Mouse (Mus musculus) cerebellum, postnatal 25 days (tissue): ENCODE measurements around the gene 1700123O20Rik.

Experiments
- DNase-seq, 2 experiments: peaks; one replicate each; pipeline ENCODE4 v3.0.0; 2021; ENCODE audit warnings: mixed read lengths in 2 of 2

The 1700123O20Rik gene

GRCm38 (mm10) chr14:54678657-54679304 lies 7.2 kb upstream of the 1700123O20Rik start:
- no peak for DNase-seq

- no peak for DNase-seq
Observed at GRCm38 (mm10) chr14:54682396-54682795, 3.6 kb upstream of the 1700123O20Rik start.

GRCm38 (mm10) chr14:54685471-54685870 lies 545 bp upstream of the 1700123O20Rik start:
- DNase-seq, result no peak

- DNase-seq, result peak; percentile 100
Observed at GRCm38 (mm10) chr14:54686522-54687143, 617 bp downstream of the 1700123O20Rik start, which contains the start of gene Acin1. Acin1 (minus strand) TSS chr14:54686931.

- no peak for DNase-seq
Observed at GRCm38 (mm10) chr14:54687251-54687650, 1.2 kb downstream of the 1700123O20Rik start.

GRCm38 (mm10) chr14:54695042-54695441 lies 9.0 kb downstream of the 1700123O20Rik start:
- DNase-seq, result no peak

- DNase-seq, result no peak
Observed at GRCm38 (mm10) chr14:54696752-54697151, 10.7 kb downstream of the 1700123O20Rik start.

- DNase-seq, result no peak
Observed at GRCm38 (mm10) chr14:54698733-54699132, 12.7 kb downstream of the 1700123O20Rik start, which contains the start of gene Gm29776. Gm29776 (minus strand) TSS chr14:54698833.

GRCm38 (mm10) chr14:54699586-54699985 lies 13.6 kb downstream of the 1700123O20Rik start:
- no peak for DNase-seq

- DNase-seq, result peak; percentile 83 to 89
Observed at GRCm38 (mm10) chr14:54701298-54701697, 15.3 kb downstream of the 1700123O20Rik start.

GRCm38 (mm10) chr14:54703207-54703606 lies 17.2 kb downstream of the 1700123O20Rik start:
- no peak for DNase-seq

GRCm38 (mm10) chr14:54705844-54706243 lies 19.8 kb downstream of the 1700123O20Rik start:
- DNase-seq, result no peak

GRCm38 (mm10) chr14:54706589-54707320 lies 20.7 kb downstream of the 1700123O20Rik start:
- no peak for DNase-seq

GRCm38 (mm10) chr14:54709054-54709453 lies 23.0 kb downstream of the 1700123O20Rik start:
- DNase-seq, result no peak

GRCm38 (mm10) chr14:54712074-54712473 lies 26.1 kb downstream of the 1700123O20Rik start, which contains the start of gene Cebpe:
Cebpe (minus strand) TSS chr14:54712174.
- DNase-seq, result no peak

- no peak for DNase-seq
Observed at GRCm38 (mm10) chr14:54712861-54713260, 26.8 kb downstream of the 1700123O20Rik start.

GRCm38 (mm10) chr14:54714121-54714520 lies 28.1 kb downstream of the 1700123O20Rik start:
- peak; percentile 82 to 84 for DNase-seq

GRCm38 (mm10) chr14:54714617-54715081 lies 28.6 kb downstream of the 1700123O20Rik start:
- DNase-seq, result peak; percentile 61 to 62

- no peak for DNase-seq
Observed at GRCm38 (mm10) chr14:54715402-54715801, 29.4 kb downstream of the 1700123O20Rik start.

GRCm38 (mm10) chr14:54720041-54720440 lies 34.0 kb downstream of the 1700123O20Rik start:
- no peak for DNase-seq

- peak; percentile 69 to 72 for DNase-seq
Observed at GRCm38 (mm10) chr14:54720654-54721350, 34.8 kb downstream of the 1700123O20Rik start.

GRCm38 (mm10) chr14:54721711-54722110 lies 35.7 kb downstream of the 1700123O20Rik start:
- peak; percentile 67 to 76 for DNase-seq

- no peak for DNase-seq
Observed at GRCm38 (mm10) chr14:54724049-54724448, 38.0 kb downstream of the 1700123O20Rik start.
